Mouse (Mus musculus): ENCODE measurements at regions not wholly inside any gene's neighbourhood (a gene's known extent, or its start where the extent isn't known, plus 50 kb on each side); places are given as distances from the start of the nearest gene placed in this dataset.
"Not testable (repeated sequence)": the region's sequence is repeated elsewhere in the genome, so short reads cannot be mapped to it uniquely, and the experiment has no call there.

- not testable (repeated sequence) for H3K4me1 ChIP-seq (ENCODE audit: control insufficient read depth, insufficient read depth, low read length); H3K27ac ChIP-seq (ENCODE audit: low read depth, low read length); H3K4me2 ChIP-seq; H3K9me3 ChIP-seq (ENCODE audit: control insufficient read depth, low read length); DNase-seq (ENCODE audit: low spot score, missing footprints); H3K4me3 ChIP-seq (ENCODE audit: low read depth, low read length); H3K9ac ChIP-seq (ENCODE audit: low read length); ATAC-seq (ENCODE audit: low FRiP score); H3K36me3 ChIP-seq (ENCODE audit: control insufficient read depth, insufficient read depth, low read length); H3K27me3 ChIP-seq (ENCODE audit: control insufficient read depth, insufficient read depth, low read length)
- WGBS: 55% methylated on average over 1 of the region's 1 CpGs
These were observed 438.5 kb upstream of the Sall1 start for GRCm38 (mm10) chr8:89482481-89482880.

- H3K4me3 ChIP-seq (ENCODE audit: low read depth, low read length): no peak overlapping the region
- ATAC-seq (ENCODE audit: low FRiP score) (no peak), DNase-seq (ENCODE audit: low spot score, missing footprints) (no peak)
- H3K4me1 ChIP-seq (ENCODE audit: control insufficient read depth, insufficient read depth, low read length): no peaks in the 10 kb centered on the region
- H3K27me3 ChIP-seq (ENCODE audit: control insufficient read depth, insufficient read depth, low read length): no peaks in the 10 kb centered on the region
- H3K9ac ChIP-seq (ENCODE audit: low read length): no peak overlapping the region
- no peaks in the 10 kb centered on the region for H3K9me3 ChIP-seq (ENCODE audit: control insufficient read depth, low read length)
- H3K36me3 ChIP-seq (ENCODE audit: control insufficient read depth, insufficient read depth, low read length): no peaks in the 10 kb centered on the region
- H3K4me2 ChIP-seq: no peak overlapping the region
- no peak overlapping the region for H3K27ac ChIP-seq (ENCODE audit: low read depth, low read length)
- 53% methylated on average over 4 of the region's 4 CpGs for WGBS
These were observed 433.0 kb upstream of the Sall1 start for GRCm38 (mm10) chr8:89476930-89477329.

DNA sequence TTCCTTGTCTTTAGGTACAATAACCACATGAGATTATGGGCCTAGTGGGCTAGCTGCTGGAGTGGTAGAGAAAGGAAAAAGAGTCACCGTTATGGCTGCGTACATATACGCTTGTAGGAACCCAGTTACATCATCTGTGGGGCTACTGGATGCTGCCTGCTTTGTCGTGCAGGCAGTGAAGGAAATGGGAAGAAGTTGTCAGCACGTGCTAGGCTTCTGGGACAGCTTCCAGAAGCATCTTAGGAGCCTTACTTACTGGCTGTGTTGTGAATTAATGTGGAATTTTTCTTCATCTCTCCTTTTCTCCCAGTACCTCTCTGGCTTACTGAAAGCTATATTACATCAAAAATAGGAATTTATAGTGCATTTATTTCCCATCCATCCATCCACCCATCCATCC lies 427.2 kb upstream of the Sall1 start:
- ATAC-seq (ENCODE audit: low FRiP score) (no peak), DNase-seq (ENCODE audit: low spot score, missing footprints) (peak; percentile 69)
- no peak overlapping the region for H3K9ac ChIP-seq (ENCODE audit: low read length)
- H3K27me3 ChIP-seq (ENCODE audit: control insufficient read depth, insufficient read depth, low read length): no peaks in the 10 kb centered on the region
- no peak overlapping the region for H3K27ac ChIP-seq (ENCODE audit: low read depth, low read length)
- H3K36me3 ChIP-seq (ENCODE audit: control insufficient read depth, insufficient read depth, low read length): no peaks in the 10 kb centered on the region
- WGBS: 90% methylated on average over 5 of the region's 5 CpGs
- H3K4me1 ChIP-seq (ENCODE audit: control insufficient read depth, insufficient read depth, low read length): no peaks in the 10 kb centered on the region
- H3K4me2 ChIP-seq: no peak overlapping the region
- no peaks in the 10 kb centered on the region for H3K9me3 ChIP-seq (ENCODE audit: control insufficient read depth, low read length)
- H3K4me3 ChIP-seq (ENCODE audit: low read depth, low read length): no peak overlapping the region

DNA sequence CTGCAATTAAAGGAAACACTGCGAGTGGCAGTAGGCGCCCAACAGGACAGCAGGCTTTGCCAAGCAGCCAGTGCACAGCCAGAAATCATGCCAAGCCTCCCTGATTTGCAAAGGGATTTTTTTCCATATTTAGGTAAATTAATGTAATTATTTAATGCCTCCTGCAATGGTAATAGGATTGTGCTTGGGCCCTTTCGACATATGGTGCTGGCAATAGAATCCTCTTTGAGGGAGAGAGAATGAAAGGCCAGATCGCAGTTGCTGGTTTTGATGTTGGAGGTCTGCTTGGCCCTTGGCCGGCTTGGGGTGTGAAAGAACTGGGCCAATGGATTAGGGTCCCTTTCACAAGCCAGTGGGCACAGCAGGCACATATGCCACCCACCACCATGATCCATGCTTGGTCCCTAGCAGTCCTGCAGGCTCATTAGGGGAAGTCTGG lies 424.8 kb upstream of the Sall1 start:
- Histone ChIP-seq H3K4me2 (no peak overlapping the region), H3K4me1 (ENCODE audit: control insufficient read depth, insufficient read depth, low read length) (no peaks in the 10 kb centered on the region), H3K9me3 (ENCODE audit: control insufficient read depth, low read length) (no peaks in the 10 kb centered on the region), H3K27ac (ENCODE audit: low read depth, low read length) (no peak overlapping the region), H3K27me3 (ENCODE audit: control insufficient read depth, insufficient read depth, low read length) (no peaks in the 10 kb centered on the region), H3K4me3 (ENCODE audit: low read depth, low read length) (no peak overlapping the region), H3K36me3 (ENCODE audit: control insufficient read depth, insufficient read depth, low read length) (no peaks in the 10 kb centered on the region), H3K9ac (ENCODE audit: low read length) (no peak overlapping the region)
- WGBS: 90% methylated on average over 5 of the region's 5 CpGs
- DNase-seq (ENCODE audit: low spot score, missing footprints) (peak; percentile 62), ATAC-seq (ENCODE audit: low FRiP score) (no peak)

GRCm38 (mm10) chr8:89465211-89465753 lies 421.3 kb upstream of the Sall1 start:
- H3K9me3 ChIP-seq (ENCODE audit: control insufficient read depth, low read length): no peaks in the 10 kb centered on the region
- no peaks in the 10 kb centered on the region for H3K4me1 ChIP-seq (ENCODE audit: control insufficient read depth, insufficient read depth, low read length)
- H3K27me3 ChIP-seq (ENCODE audit: control insufficient read depth, insufficient read depth, low read length): no peaks in the 10 kb centered on the region
- no peak overlapping the region for H3K4me3 ChIP-seq (ENCODE audit: low read depth, low read length)
- ATAC-seq (ENCODE audit: low FRiP score): no peak
- H3K36me3 ChIP-seq (ENCODE audit: control insufficient read depth, insufficient read depth, low read length): no peaks in the 10 kb centered on the region
- H3K9ac ChIP-seq (ENCODE audit: low read length): no peak overlapping the region
- no peak overlapping the region for H3K4me2 ChIP-seq
- no peak for DNase-seq (ENCODE audit: low spot score, missing footprints)
- H3K27ac ChIP-seq (ENCODE audit: low read depth, low read length): no peak overlapping the region
- 88% methylated on average over 13 of the region's 13 CpGs for WGBS

DNA sequence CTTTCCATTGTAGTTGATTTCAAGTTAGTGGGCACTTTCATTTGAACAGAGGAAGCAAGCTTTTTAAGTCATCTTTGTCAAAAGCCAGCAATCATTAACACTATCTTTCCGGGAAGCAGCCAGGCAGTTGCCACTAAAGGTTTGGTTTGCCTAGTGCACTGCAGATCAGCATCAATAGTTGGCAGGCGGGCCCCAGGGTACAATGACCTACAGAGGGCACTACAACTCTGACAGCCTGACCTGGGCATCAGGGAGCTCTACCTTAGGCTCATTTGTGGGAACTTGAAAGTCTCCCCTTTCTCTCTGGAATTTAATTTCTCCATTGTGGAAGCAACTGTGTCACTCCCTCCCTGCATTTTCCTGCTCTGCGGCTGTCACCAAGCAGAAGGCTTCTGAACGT lies 412.6 kb upstream of the Sall1 start:
- no peaks in the 10 kb centered on the region for H3K27me3 ChIP-seq (ENCODE audit: control insufficient read depth, insufficient read depth, low read length)
- no peaks in the 10 kb centered on the region for H3K9me3 ChIP-seq (ENCODE audit: control insufficient read depth, low read length)
- 57% methylated on average over 4 of the region's 4 CpGs for WGBS
- H3K9ac ChIP-seq (ENCODE audit: low read length): no peak overlapping the region
- H3K4me2 ChIP-seq: no peak overlapping the region
- H3K4me3 ChIP-seq (ENCODE audit: low read depth, low read length): no peak overlapping the region
- ATAC-seq (ENCODE audit: low FRiP score) (no peak), DNase-seq (ENCODE audit: low spot score, missing footprints) (no peak)
- no peak overlapping the region for H3K27ac ChIP-seq (ENCODE audit: low read depth, low read length)
- H3K4me1 ChIP-seq (ENCODE audit: control insufficient read depth, insufficient read depth, low read length): no peaks in the 10 kb centered on the region
- no peaks in the 10 kb centered on the region for H3K36me3 ChIP-seq (ENCODE audit: control insufficient read depth, insufficient read depth, low read length)

- Histone ChIP-seq H3K36me3 (ENCODE audit: control insufficient read depth, insufficient read depth, low read length) (no peaks in the 10 kb centered on the region), H3K9ac (ENCODE audit: low read length) (no peak overlapping the region), H3K27me3 (ENCODE audit: control insufficient read depth, insufficient read depth, low read length) (no peaks in the 10 kb centered on the region), H3K27ac (ENCODE audit: low read depth, low read length) (no peak overlapping the region), H3K9me3 (ENCODE audit: control insufficient read depth, low read length) (no peaks in the 10 kb centered on the region), H3K4me3 (ENCODE audit: low read depth, low read length) (no peak overlapping the region), H3K4me2 (no peak overlapping the region), H3K4me1 (ENCODE audit: control insufficient read depth, insufficient read depth, low read length) (no peaks in the 10 kb centered on the region)
- WGBS: 87% methylated on average over 5 of the region's 5 CpGs
- DNase-seq (ENCODE audit: low spot score, missing footprints) (no peak), ATAC-seq (ENCODE audit: low FRiP score) (no peak)
These were observed 411.8 kb upstream of the Sall1 start for GRCm38 (mm10) chr8:89455731-89456130.

DNA sequence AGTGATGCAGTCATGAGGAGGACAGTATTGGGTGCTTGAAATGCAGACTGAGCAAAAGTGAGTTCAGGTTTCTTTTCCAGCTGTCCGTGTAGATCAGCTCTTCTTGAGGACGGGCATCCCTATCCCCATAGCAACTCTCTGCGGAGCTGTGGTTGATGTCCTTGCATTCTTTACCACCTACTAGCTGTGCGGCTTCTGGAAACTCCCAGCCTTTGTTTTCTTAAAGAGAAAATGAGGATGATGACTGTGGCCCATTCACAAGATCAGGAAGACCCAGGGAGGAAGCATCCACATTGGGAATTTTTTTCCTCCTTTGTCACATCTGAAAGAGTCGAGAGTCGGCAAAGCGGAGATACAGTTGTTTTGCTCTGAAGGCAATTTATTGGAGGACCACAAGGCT lies 410.2 kb upstream of the Sall1 start:
- ATAC-seq (ENCODE audit: low FRiP score) (no peak), DNase-seq (ENCODE audit: low spot score, missing footprints) (no peak)
- no peak overlapping the region for H3K9ac ChIP-seq (ENCODE audit: low read length)
- H3K4me2 ChIP-seq: no peak overlapping the region
- WGBS: 81% methylated on average over 7 of the region's 7 CpGs
- no peaks in the 10 kb centered on the region for H3K27me3 ChIP-seq (ENCODE audit: control insufficient read depth, insufficient read depth, low read length)
- H3K36me3 ChIP-seq (ENCODE audit: control insufficient read depth, insufficient read depth, low read length): no peaks in the 10 kb centered on the region
- H3K9me3 ChIP-seq (ENCODE audit: control insufficient read depth, low read length): no peaks in the 10 kb centered on the region
- no peak overlapping the region for H3K27ac ChIP-seq (ENCODE audit: low read depth, low read length)
- no peak overlapping the region for H3K4me3 ChIP-seq (ENCODE audit: low read depth, low read length)
- no peaks in the 10 kb centered on the region for H3K4me1 ChIP-seq (ENCODE audit: control insufficient read depth, insufficient read depth, low read length)

DNA sequence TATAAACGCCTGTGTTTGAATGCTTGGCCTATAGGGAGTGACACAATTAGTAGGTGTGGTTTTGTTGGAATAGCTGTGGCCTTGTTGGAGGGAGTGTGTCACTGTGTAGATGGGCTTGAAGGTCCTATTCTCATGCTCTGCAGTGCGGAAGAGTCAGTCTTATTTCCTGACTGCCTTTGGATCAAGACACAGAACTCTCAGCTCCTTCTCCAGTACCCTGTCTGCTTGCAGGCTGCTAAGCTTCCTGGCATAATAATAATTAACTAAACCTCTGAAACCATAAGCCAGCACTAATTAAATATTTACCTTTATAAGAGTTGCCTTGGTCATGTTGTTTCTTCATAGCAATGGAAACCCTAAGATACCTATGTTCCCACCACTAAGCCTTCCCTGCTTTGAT lies 409.8 kb upstream of the Sall1 start:
- no peaks in the 10 kb centered on the region for H3K4me1 ChIP-seq (ENCODE audit: control insufficient read depth, insufficient read depth, low read length)
- DNase-seq (ENCODE audit: low spot score, missing footprints) (no peak), ATAC-seq (ENCODE audit: low FRiP score) (no peak)
- WGBS: 89% methylated on average over 2 of the region's 2 CpGs
- no peaks in the 10 kb centered on the region for H3K36me3 ChIP-seq (ENCODE audit: control insufficient read depth, insufficient read depth, low read length)
- no peak overlapping the region for H3K27ac ChIP-seq (ENCODE audit: low read depth, low read length)
- no peaks in the 10 kb centered on the region for H3K27me3 ChIP-seq (ENCODE audit: control insufficient read depth, insufficient read depth, low read length)
- H3K4me3 ChIP-seq (ENCODE audit: low read depth, low read length): no peak overlapping the region
- no peak overlapping the region for H3K9ac ChIP-seq (ENCODE audit: low read length)
- no peaks in the 10 kb centered on the region for H3K9me3 ChIP-seq (ENCODE audit: control insufficient read depth, low read length)
- H3K4me2 ChIP-seq: no peak overlapping the region

DNA sequence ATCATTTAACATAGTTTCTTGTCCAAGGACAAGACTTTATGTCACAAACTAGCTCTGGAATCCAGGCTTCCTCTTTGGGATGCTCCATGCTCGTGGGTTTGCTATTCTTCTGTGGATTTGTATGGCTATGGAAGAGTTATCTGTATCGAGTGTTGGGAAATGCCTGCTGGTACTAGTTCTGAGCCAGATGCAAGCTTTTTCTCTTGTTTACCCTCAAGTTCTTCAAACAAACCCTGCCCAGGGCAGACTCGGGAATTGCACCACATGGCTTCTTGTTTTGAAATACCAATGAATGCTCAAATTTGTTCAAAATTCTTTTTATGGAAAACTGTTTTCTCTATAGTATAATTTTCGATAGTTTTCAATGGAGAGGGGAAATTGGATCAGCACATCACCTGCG lies 400.5 kb upstream of the Sall1 start:
- WGBS: 81% methylated on average over 5 of the region's 5 CpGs
- no peak overlapping the region for H3K9ac ChIP-seq (ENCODE audit: low read length)
- H3K4me2 ChIP-seq: no peak overlapping the region
- H3K9me3 ChIP-seq (ENCODE audit: control insufficient read depth, low read length): no peaks in the 10 kb centered on the region
- H3K27me3 ChIP-seq (ENCODE audit: control insufficient read depth, insufficient read depth, low read length): no peaks in the 10 kb centered on the region
- DNase-seq (ENCODE audit: low spot score, missing footprints) (no peak), ATAC-seq (ENCODE audit: low FRiP score) (no peak)
- H3K36me3 ChIP-seq (ENCODE audit: control insufficient read depth, insufficient read depth, low read length): no peaks in the 10 kb centered on the region
- no peak overlapping the region for H3K27ac ChIP-seq (ENCODE audit: low read depth, low read length)
- H3K4me3 ChIP-seq (ENCODE audit: low read depth, low read length): no peak overlapping the region
- no peaks in the 10 kb centered on the region for H3K4me1 ChIP-seq (ENCODE audit: control insufficient read depth, insufficient read depth, low read length)
